Comparison of ENCODE assay signal across 15 mouse cellular contexts in the genomic region with DNA sequence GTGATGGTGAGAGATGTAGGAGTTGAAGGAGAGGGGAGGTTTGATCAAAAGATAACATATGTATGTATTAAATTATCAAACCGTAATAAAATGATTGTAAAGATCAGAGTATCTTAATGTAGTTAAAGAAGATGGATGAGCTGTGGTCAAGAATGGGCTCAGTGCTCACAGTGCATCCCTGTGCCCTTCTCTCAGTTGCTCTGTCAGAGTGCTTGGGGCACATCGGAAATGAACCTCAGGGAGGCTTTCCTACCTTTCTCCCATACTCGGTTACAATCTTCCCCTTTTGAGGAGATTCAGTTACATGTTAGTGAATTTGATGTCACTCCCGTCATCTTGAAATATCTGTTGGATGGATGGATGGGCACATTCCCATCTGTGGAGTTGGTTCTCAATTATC.
"Had no signal": no experiment of that assay in that cellular context is flagged by ENCODE, and none has a peak within 500 bp of the region (broad histone marks: within the 10 kb centered on the region; RNA-seq: fewer than 3 reads in every experiment).

No protein-coding gene starts in this region.

- H3K27ac ChIP-seq: neural tube, embryonic 15.5 days; stomach, embryonic 15.5 days; stomach, postnatal 0 days had no signal

- H3K4me1 ChIP-seq: stomach, embryonic 15.5 days had no signal

- DNase-seq: retina, postnatal 1 day; right cerebral cortex, adult 18-20 months; right cerebral cortex, postnatal 14 days; right cerebral cortex, postnatal 25 days; right cerebral cortex, postnatal 4 days; spleen, adult 18-20 months; thymus, adult 18-20 months; thymus, adult 2 months; thymus, postnatal 14 days; thymus, postnatal 25 days; thymus, postnatal 36 days; thymus, postnatal 4 days had no signal

- H3K9ac ChIP-seq: neural tube, embryonic 15.5 days; stomach, embryonic 15.5 days had no signal

- H3K4me2 ChIP-seq: neural tube, embryonic 15.5 days; stomach, embryonic 15.5 days had no signal

- H3K36me3 ChIP-seq: neural tube, embryonic 15.5 days; stomach, embryonic 15.5 days had no signal

- H3K27me3 ChIP-seq: stomach, embryonic 15.5 days had no signal

- H3K4me3 ChIP-seq: neural tube, embryonic 15.5 days; stomach, embryonic 15.5 days had no signal

- H3K9me3 ChIP-seq: neural tube, embryonic 15.5 days; stomach, embryonic 15.5 days had no signal
